Mouse (Mus musculus): ENCODE measurements around the gene Etv6. TPM values are rescaled to one million over a fixed set of nuclear protein-coding genes. Genes with fewer than 3 reads are reported as not detected.

The Etv6 gene
- polyA plus RNA-seq, 1 experiment from 2014 or later = 3.5 TPM

GRCm38 (mm10) chr6:134247324-134247723, 211.8 kb downstream of the Etv6 start:
- H3K4me1 ChIP-seq (replicated peaks) = peaks cover 9% of the 10 kb centered on the region; the same call in 1 of the 2 replicates
- ATAC-seq (ENCODE audit: low read depth) = no peak
- 59% methylated on average over 9 of the region's 9 CpGs for WGBS (ENCODE audit: insufficient replicate concordance)
- H3K4me2 ChIP-seq = no peak overlapping the region
- no peak overlapping the region for H3K27ac ChIP-seq
- H3K4me3 ChIP-seq (replicated peaks) = no peak overlapping the region
- H3K27me3 ChIP-seq = no peaks in the 10 kb centered on the region
- no peak overlapping the region for H3K9ac ChIP-seq
- peaks cover 15% of the 10 kb centered on the region for H3K36me3 ChIP-seq
- no peaks in the 10 kb centered on the region for H3K9me3 ChIP-seq (replicated peaks)
- no peak for DNase-seq

- no peak for ATAC-seq (ENCODE audit: low read depth)
- Histone ChIP-seq H3K36me3 (peaks cover 15% of the 10 kb centered on the region), H3K27ac (no peak overlapping the region), H3K4me1 (replicated peaks) (peaks cover 4% of the 10 kb centered on the region; the same call in 1 of the 2 replicates), H3K4me2 (no peak overlapping the region), H3K27me3 (no peaks in the 10 kb centered on the region), H3K9me3 (replicated peaks) (no peaks in the 10 kb centered on the region), H3K9ac (no peak overlapping the region), H3K4me3 (replicated peaks) (no peak overlapping the region)
- 87% methylated on average over 19 of the region's 19 CpGs for WGBS (ENCODE audit: insufficient replicate concordance)
- no peak for DNase-seq
Observed at GRCm38 (mm10) chr6:134248720-134249119, 213.2 kb downstream of the Etv6 start.

GRCm38 (mm10) chr6:134250764-134251163, 215.3 kb downstream of the Etv6 start:
- Histone ChIP-seq H3K9me3 (replicated peaks) (no peaks in the 10 kb centered on the region), H3K27me3 (no peaks in the 10 kb centered on the region), H3K4me2 (no peak overlapping the region), H3K36me3 (peaks cover 15% of the 10 kb centered on the region), H3K27ac (no peak overlapping the region), H3K9ac (no peak overlapping the region), H3K4me1 (replicated peaks) (peaks cover 4% of the 10 kb centered on the region; the same call in 1 of the 2 replicates), H3K4me3 (replicated peaks) (no peak overlapping the region)
- no peak for DNase-seq
- ATAC-seq (ENCODE audit: low read depth) = no peak
- WGBS (ENCODE audit: insufficient replicate concordance) = 54% methylated on average over 5 of the region's 5 CpGs

GRCm38 (mm10) chr6:134251364-134251763, 215.9 kb downstream of the Etv6 start:
- no peak overlapping the region for H3K4me3 ChIP-seq (replicated peaks)
- WGBS (ENCODE audit: insufficient replicate concordance) = 79% methylated on average over 8 of the region's 8 CpGs
- H3K27ac ChIP-seq = no peak overlapping the region
- no peaks in the 10 kb centered on the region; the same call in 1 of the 2 replicates for H3K4me1 ChIP-seq (replicated peaks)
- H3K4me2 ChIP-seq = no peak overlapping the region
- ATAC-seq (ENCODE audit: low read depth) (no peak), DNase-seq (no peak)
- no peak overlapping the region for H3K9ac ChIP-seq
- H3K27me3 ChIP-seq = no peaks in the 10 kb centered on the region
- H3K36me3 ChIP-seq = peaks cover 15% of the 10 kb centered on the region
- no peaks in the 10 kb centered on the region for H3K9me3 ChIP-seq (replicated peaks)

- Histone ChIP-seq H3K9ac (no peak overlapping the region), H3K27ac (no peak overlapping the region), H3K9me3 (replicated peaks) (no peaks in the 10 kb centered on the region), H3K4me1 (replicated peaks) (no peaks in the 10 kb centered on the region; the same call in 1 of the 2 replicates), H3K27me3 (no peaks in the 10 kb centered on the region), H3K4me2 (no peak overlapping the region), H3K4me3 (replicated peaks) (no peak overlapping the region), H3K36me3 (peaks cover 15% of the 10 kb centered on the region)
- WGBS (ENCODE audit: insufficient replicate concordance) = 75% methylated on average over 8 of the region's 8 CpGs
- ATAC-seq (ENCODE audit: low read depth) (no peak), DNase-seq (no peak)
Observed at GRCm38 (mm10) chr6:134252081-134252755, 216.7 kb downstream of the Etv6 start.

GRCm38 (mm10) chr6:134256369-134256768, 220.9 kb downstream of the Etv6 start:
- WGBS (ENCODE audit: insufficient replicate concordance) = 82% methylated on average over 3 of the region's 3 CpGs
- no peak overlapping the region for H3K9ac ChIP-seq
- H3K4me3 ChIP-seq (replicated peaks) = no peak overlapping the region
- H3K4me2 ChIP-seq = no peak overlapping the region
- DNase-seq (no peak), ATAC-seq (ENCODE audit: low read depth) (no peak)
- no peak overlapping the region for H3K27ac ChIP-seq
- H3K4me1 ChIP-seq (replicated peaks) = peaks cover under 1% of the 10 kb centered on the region; the same call in 1 of the 2 replicates
- no peaks in the 10 kb centered on the region for H3K27me3 ChIP-seq
- peaks cover 12% of the 10 kb centered on the region for H3K36me3 ChIP-seq
- 0 out of 2 replicates have a peak, but pooled peaks cover 3% of the 10 kb centered on the region for H3K9me3 ChIP-seq (replicated peaks)

- Histone ChIP-seq H3K27ac (no peak overlapping the region), H3K27me3 (no peaks in the 10 kb centered on the region), H3K9me3 (replicated peaks) (0 out of 2 replicates have a peak, but pooled peaks cover 5% of the 10 kb centered on the region), H3K9ac (no peak overlapping the region), H3K4me2 (no peak overlapping the region), H3K36me3 (peaks cover 30% of the 10 kb centered on the region), H3K4me1 (replicated peaks) (peaks cover 13% of the 10 kb centered on the region), H3K4me3 (replicated peaks) (no peak overlapping the region)
- ATAC-seq (ENCODE audit: low read depth) (no peak), DNase-seq (no peak)
- 78% methylated on average over 8 of the region's 8 CpGs for WGBS (ENCODE audit: insufficient replicate concordance)
Observed at GRCm38 (mm10) chr6:134259913-134260312, 224.4 kb downstream of the Etv6 start.

- WGBS (ENCODE audit: insufficient replicate concordance) = 59% methylated on average over 3 of the region's 3 CpGs
- H3K27ac ChIP-seq = no peak overlapping the region
- DNase-seq (no peak), ATAC-seq (ENCODE audit: low read depth) (no peak)
- H3K9me3 ChIP-seq (replicated peaks) = 0 out of 2 replicates have a peak, but pooled peaks cover 6% of the 10 kb centered on the region
- peaks cover 40% of the 10 kb centered on the region for H3K36me3 ChIP-seq
- H3K4me1 ChIP-seq (replicated peaks) = peaks cover 13% of the 10 kb centered on the region
- no peaks in the 10 kb centered on the region for H3K27me3 ChIP-seq
- H3K4me2 ChIP-seq = no peak overlapping the region
- no peak overlapping the region for H3K4me3 ChIP-seq (replicated peaks)
- no peak overlapping the region for H3K9ac ChIP-seq
Observed at GRCm38 (mm10) chr6:134261904-134262303, 226.4 kb downstream of the Etv6 start.

GRCm38 (mm10) chr6:134262383-134262782, 226.9 kb downstream of the Etv6 start:
- Histone ChIP-seq H3K9ac (no peak overlapping the region), H3K9me3 (replicated peaks) (0 out of 2 replicates have a peak, but pooled peaks cover 6% of the 10 kb centered on the region), H3K4me2 (no peak overlapping the region), H3K4me1 (replicated peaks) (peaks cover 13% of the 10 kb centered on the region), H3K4me3 (replicated peaks) (no peak overlapping the region), H3K27me3 (no peaks in the 10 kb centered on the region), H3K27ac (0 out of 2 replicates have a peak overlapping the region, but pooled peaks have one; percentile 9), H3K36me3 (peaks cover 40% of the 10 kb centered on the region)
- no peak for ATAC-seq (ENCODE audit: low read depth)
- DNase-seq = no peak
- WGBS (ENCODE audit: insufficient replicate concordance) = 66% methylated on average over 4 of the region's 4 CpGs

GRCm38 (mm10) chr6:134262911-134263607, 227.6 kb downstream of the Etv6 start:
- 0 out of 2 replicates have a peak overlapping the region, but pooled peaks have one; percentile 9 for H3K27ac ChIP-seq
- WGBS (ENCODE audit: insufficient replicate concordance) = 70% methylated on average over 6 of the region's 6 CpGs
- ATAC-seq (ENCODE audit: low read depth) = 0 out of 2 replicates have a peak, but pooled peaks have one; percentile 45
- peaks cover 13% of the 10 kb centered on the region for H3K4me1 ChIP-seq (replicated peaks)
- no peak overlapping the region for H3K4me2 ChIP-seq
- H3K4me3 ChIP-seq (replicated peaks) = no peak overlapping the region
- H3K9ac ChIP-seq = no peak overlapping the region
- 0 out of 2 replicates have a peak, but pooled peaks cover 6% of the 10 kb centered on the region for H3K9me3 ChIP-seq (replicated peaks)
- no peak for DNase-seq
- H3K36me3 ChIP-seq = peaks cover 46% of the 10 kb centered on the region
- H3K27me3 ChIP-seq = no peaks in the 10 kb centered on the region

- H3K27ac ChIP-seq = no peak overlapping the region
- 0 out of 2 replicates have a peak, but pooled peaks cover 8% of the 10 kb centered on the region for H3K36me3 ChIP-seq
- no peak overlapping the region for H3K9ac ChIP-seq
- H3K27me3 ChIP-seq = no peaks in the 10 kb centered on the region
- 63% methylated on average over 2 of the region's 2 CpGs for WGBS (ENCODE audit: insufficient replicate concordance)
- H3K4me2 ChIP-seq = no peak overlapping the region
- H3K4me3 ChIP-seq (replicated peaks) = no peak overlapping the region
- H3K4me1 ChIP-seq (replicated peaks) = no peaks in the 10 kb centered on the region
- ATAC-seq (ENCODE audit: low read depth) (no peak), DNase-seq (no peak)
- no peaks in the 10 kb centered on the region for H3K9me3 ChIP-seq (replicated peaks)
Observed at GRCm38 (mm10) chr6:134273884-134274283, 238.4 kb downstream of the Etv6 start.

Data from liver, embryonic 13.5 days (tissue).